Mouse (Mus musculus) limb, embryonic 13.5 days (tissue): ENCODE measurements around the gene Gja8. TPM values are rescaled to one million over a fixed set of nuclear protein-coding genes. Genes with fewer than 3 reads are reported as not detected.

ENCODE experiments used
- ATAC-seq: fragments of 200-750 bp; cut with Nextera tagmentation; 2 replicates; pipeline ENCODE4 v1.8.0; 2017; ENCODE audit warnings: low read depth, moderate number of reproducible peaks, moderate TSS enrichment; ENCODE audit not compliant: low FRiP score
- H3K27ac ChIP-seq: fragments of 300-500 bp; sonication (generic); 2 replicates; pipeline ENCODE4 v1.5.1; 2015; ENCODE audit warnings: inconsistent platforms, mild to moderate bottlenecking, moderate library complexity
- H3K27me3 ChIP-seq: fragments of 300-500 bp; sonication (generic); 2 replicates; pipeline ENCODE4 v1.6.1; 2015; ENCODE audit warnings: mild to moderate bottlenecking, inconsistent platforms
- H3K36me3 ChIP-seq: fragments of 300-500 bp; sonication (generic); 2 replicates; pipeline ENCODE4 v1.6.1; 2015; ENCODE audit warnings: inconsistent platforms, mild to moderate bottlenecking, moderate library complexity
- H3K4me1 ChIP-seq: fragments of 300-500 bp; sonication (generic); 2 replicates; pipeline ENCODE4 v1.6.1; 2015; ENCODE audit warnings: inconsistent platforms
- H3K4me2 ChIP-seq: fragments of 300-500 bp; sonication (generic); replicated peaks from 2 replicates; pipeline ENCODE4 v1.6.1; 2015; ENCODE audit warnings: inconsistent platforms, mild to moderate bottlenecking, moderate library complexity
- H3K4me3 ChIP-seq: fragments of 300-500 bp; sonication (generic); 2 replicates; pipeline ENCODE4 v1.5.1; 2015; ENCODE audit warnings: moderate library complexity, mild to moderate bottlenecking, inconsistent platforms
- H3K9ac ChIP-seq: fragments of 300-500 bp; sonication (generic); 2 replicates; pipeline ENCODE4 v1.6.1; 2015; ENCODE audit warnings: mild to moderate bottlenecking, inconsistent platforms
- H3K9me3 ChIP-seq: fragments of 300-500 bp; sonication (generic); 2 replicates; pipeline ENCODE4 v1.6.1; 2016; ENCODE audit warnings: inconsistent platforms
- WGBS: fragments of 180-500 bp; shearing (Covaris S2); methylation state at CpG from one replicate; pipeline ENCODE4 v1.1.7; 2015; 5-methylcytosine and 5-hydroxymethylcytosine counted together
- polyA plus RNA-seq: library from polyadenylated mRNA; unstranded; fragments of >200 nt; fragmentation: Nextera tagmentation; extraction: Ambion mirVana; gene quantifications from 2 replicates; pipeline ENCODE4 v1.2.1, GENCODE M21; 2015

The Gja8 gene
- polyA plus RNA-seq, 1 experiment from 2014 or later = 0.03 TPM

- WGBS = 90% methylated on average over 8 of the region's 8 CpGs
- H3K4me3 ChIP-seq = no peak overlapping the region
- H3K9ac ChIP-seq = no peak overlapping the region
- no peak overlapping the region for H3K27ac ChIP-seq
- peaks cover 74% of the 10 kb centered on the region for H3K36me3 ChIP-seq
- no peaks in the 10 kb centered on the region for H3K4me1 ChIP-seq
- ATAC-seq = no peak
- no peak overlapping the region for H3K4me2 ChIP-seq
- no peaks in the 10 kb centered on the region for H3K9me3 ChIP-seq
- H3K27me3 ChIP-seq = no peaks in the 10 kb centered on the region
Measured at GRCm38 (mm10) chr3:96872501-96872900, 53.3 kb downstream of the Gja8 start.

GRCm38 (mm10) chr3:96871070-96871469 is 54.8 kb downstream of the Gja8 start:
- no peak overlapping the region for H3K4me3 ChIP-seq
- H3K9me3 ChIP-seq = no peaks in the 10 kb centered on the region
- no peaks in the 10 kb centered on the region for H3K27me3 ChIP-seq
- H3K9ac ChIP-seq = no peak overlapping the region
- WGBS = 84% methylated on average over 8 of the region's 8 CpGs
- no peak overlapping the region for H3K4me2 ChIP-seq
- H3K36me3 ChIP-seq = peaks cover 71% of the 10 kb centered on the region
- no peak overlapping the region for H3K27ac ChIP-seq
- H3K4me1 ChIP-seq = no peaks in the 10 kb centered on the region
- no peak for ATAC-seq

- Histone ChIP-seq H3K27ac (no peak overlapping the region), H3K4me3 (no peak overlapping the region), H3K4me1 (no peaks in the 10 kb centered on the region), H3K9me3 (no peaks in the 10 kb centered on the region), H3K4me2 (no peak overlapping the region), H3K36me3 (peaks cover 70% of the 10 kb centered on the region), H3K27me3 (no peaks in the 10 kb centered on the region), H3K9ac (no peak overlapping the region)
- ATAC-seq = no peak
- 91% methylated on average over 2 of the region's 2 CpGs for WGBS
Measured at GRCm38 (mm10) chr3:96870270-96870669, 55.5 kb downstream of the Gja8 start.

- Histone ChIP-seq H3K27ac (no peak overlapping the region), H3K36me3 (peaks cover 59% of the 10 kb centered on the region), H3K27me3 (no peaks in the 10 kb centered on the region), H3K4me3 (no peak overlapping the region), H3K4me2 (no peak overlapping the region), H3K4me1 (no peaks in the 10 kb centered on the region), H3K9me3 (no peaks in the 10 kb centered on the region), H3K9ac (no peak overlapping the region)
- 90% methylated on average over 7 of the region's 7 CpGs for WGBS
- no peak for ATAC-seq
Measured at GRCm38 (mm10) chr3:96869091-96869490, 56.7 kb downstream of the Gja8 start.

- Histone ChIP-seq H3K27ac (no peak overlapping the region), H3K4me1 (no peaks in the 10 kb centered on the region), H3K4me3 (no peak overlapping the region), H3K4me2 (no peak overlapping the region), H3K27me3 (no peaks in the 10 kb centered on the region), H3K9me3 (no peaks in the 10 kb centered on the region), H3K36me3 (peaks cover 55% of the 10 kb centered on the region), H3K9ac (no peak overlapping the region)
- no peak for ATAC-seq
- 90% methylated on average over 8 of the region's 8 CpGs for WGBS
Measured at GRCm38 (mm10) chr3:96868566-96868965, 57.3 kb downstream of the Gja8 start.

- H3K4me3 ChIP-seq = no peak overlapping the region
- ATAC-seq = no peak
- H3K27ac ChIP-seq = no peak overlapping the region
- peaks cover 48% of the 10 kb centered on the region for H3K36me3 ChIP-seq
- H3K4me1 ChIP-seq = no peaks in the 10 kb centered on the region
- H3K9ac ChIP-seq = no peak overlapping the region
- no peaks in the 10 kb centered on the region for H3K9me3 ChIP-seq
- no peak overlapping the region for H3K4me2 ChIP-seq
- no peaks in the 10 kb centered on the region for H3K27me3 ChIP-seq
- 90% methylated on average over 3 of the region's 3 CpGs for WGBS
Measured at GRCm38 (mm10) chr3:96867863-96868262, 58.0 kb downstream of the Gja8 start.

Other genes with a start within 250 kb of the Gja8 start
- gene Pias3, start 229.6 kb downstream of the Gja8 start, polyA plus RNA-seq = 77.7 and 83.3 TPM in 2 replicates
- gene Nudt17, start 217.5 kb downstream of the Gja8 start, polyA plus RNA-seq = 13.8 TPM in 2 replicates
- gene Polr3c, start 198.4 kb downstream of the Gja8 start, polyA plus RNA-seq = 33.5 and 36.4 TPM in 2 replicates
- 53.0 and 53.1 TPM in 2 replicates for gene Rnf115, start 198.4 kb downstream of the Gja8 start, polyA plus RNA-seq
- not detected in 2 replicates for gene Pdzk1, start 96.7 kb downstream of the Gja8 start, polyA plus RNA-seq
- 0.15 and 0.27 TPM in 2 replicates for gene Cd160, start 96.7 kb downstream of the Gja8 start, polyA plus RNA-seq
- 27.7 and 28.0 TPM in 2 replicates for gene Gja5, start 21.3 kb downstream of the Gja8 start, polyA plus RNA-seq
- gene Gpr89, start 20.7 kb downstream of the Gja8 start, polyA plus RNA-seq = 40.3 and 41.5 TPM in 2 replicates
- 37.6 and 40.5 TPM in 2 replicates for gene Acp6, start 232.8 kb upstream of the Gja8 start, polyA plus RNA-seq